Mouse (Mus musculus): ENCODE measurements around the gene Procr.

The Procr gene

DNA sequence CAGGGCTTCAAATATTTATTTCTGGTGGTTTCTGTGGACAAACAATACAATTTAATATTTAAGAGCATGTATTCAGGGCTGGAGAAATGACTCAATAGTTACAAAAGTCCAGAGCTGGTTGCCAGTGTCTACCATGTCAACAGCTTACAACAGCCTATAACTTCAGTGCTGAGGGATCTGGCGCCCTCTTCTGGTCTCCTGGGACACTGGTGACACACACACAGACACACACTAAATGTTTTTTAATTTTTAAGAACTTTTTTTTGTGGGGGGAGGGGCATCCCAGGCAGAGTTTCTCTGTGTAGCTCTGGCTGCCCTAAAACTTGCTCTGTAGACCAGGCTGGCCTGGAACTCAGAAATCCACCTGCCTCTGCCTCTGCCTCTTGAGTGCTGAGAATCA, 4.8 kb downstream of the Procr start:
- no peak for DNase-seq (ENCODE audit: low read depth, low spot score)

GRCm38 (mm10) chr2:155756855-155757566, 6.1 kb downstream of the Procr start:
- DNase-seq (ENCODE audit: low read depth, low spot score), result no peak

DNA sequence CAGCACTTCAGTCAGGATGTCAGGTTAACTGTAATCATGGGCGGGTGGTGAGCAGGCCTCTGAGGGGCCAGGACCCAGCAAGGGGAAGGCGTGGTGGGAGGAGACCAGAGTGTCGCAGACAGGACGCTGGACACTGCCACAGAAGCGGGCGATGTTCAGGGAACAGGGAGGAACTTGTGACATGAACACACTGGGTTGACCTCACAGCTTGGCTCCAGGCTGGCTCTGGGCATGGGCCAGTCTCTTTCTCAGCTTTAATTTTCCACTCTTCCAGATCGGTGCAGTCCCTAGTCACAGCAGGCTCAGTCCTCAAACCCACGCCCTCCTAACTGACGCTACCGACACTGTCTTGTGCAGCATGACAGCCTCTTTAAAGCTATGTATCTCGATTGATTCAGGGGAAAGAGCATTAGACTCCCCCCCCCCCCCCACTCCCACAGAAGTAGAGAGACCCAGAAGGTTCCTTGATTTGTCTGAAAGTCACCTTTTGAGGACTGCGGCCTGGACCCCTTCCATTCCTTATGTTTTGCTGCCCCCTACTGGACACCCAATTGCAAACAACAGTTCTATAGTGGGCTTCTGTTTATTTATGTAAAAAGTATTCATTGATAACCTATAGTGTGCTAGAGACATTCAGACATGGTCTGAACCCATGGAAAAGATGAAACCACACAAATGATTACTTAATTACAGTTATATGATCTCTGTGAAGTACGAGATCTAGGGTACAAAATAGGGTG, 13.9 kb downstream of the Procr start:
- peak; percentile 42 for DNase-seq (ENCODE audit: low read depth, low spot score)

- DNase-seq (ENCODE audit: low read depth, low spot score), result no peak
Observed at GRCm38 (mm10) chr2:155773664-155774063, 22.7 kb downstream of the Procr start.

GRCm38 (mm10) chr2:155774261-155774926, 23.5 kb downstream of the Procr start:
- DNase-seq (ENCODE audit: low read depth, low spot score), result no peak

- no peak for DNase-seq (ENCODE audit: low read depth, low spot score)
Observed at GRCm38 (mm10) chr2:155774927-155775684, 24.2 kb downstream of the Procr start, which contains the start of gene Mmp24. Gene Mmp24 (plus strand): TSS chr2:155775342.

GRCm38 (mm10) chr2:155775685-155776263, 24.9 kb downstream of the Procr start:
- no peak for DNase-seq (ENCODE audit: low read depth, low spot score)

DNA sequence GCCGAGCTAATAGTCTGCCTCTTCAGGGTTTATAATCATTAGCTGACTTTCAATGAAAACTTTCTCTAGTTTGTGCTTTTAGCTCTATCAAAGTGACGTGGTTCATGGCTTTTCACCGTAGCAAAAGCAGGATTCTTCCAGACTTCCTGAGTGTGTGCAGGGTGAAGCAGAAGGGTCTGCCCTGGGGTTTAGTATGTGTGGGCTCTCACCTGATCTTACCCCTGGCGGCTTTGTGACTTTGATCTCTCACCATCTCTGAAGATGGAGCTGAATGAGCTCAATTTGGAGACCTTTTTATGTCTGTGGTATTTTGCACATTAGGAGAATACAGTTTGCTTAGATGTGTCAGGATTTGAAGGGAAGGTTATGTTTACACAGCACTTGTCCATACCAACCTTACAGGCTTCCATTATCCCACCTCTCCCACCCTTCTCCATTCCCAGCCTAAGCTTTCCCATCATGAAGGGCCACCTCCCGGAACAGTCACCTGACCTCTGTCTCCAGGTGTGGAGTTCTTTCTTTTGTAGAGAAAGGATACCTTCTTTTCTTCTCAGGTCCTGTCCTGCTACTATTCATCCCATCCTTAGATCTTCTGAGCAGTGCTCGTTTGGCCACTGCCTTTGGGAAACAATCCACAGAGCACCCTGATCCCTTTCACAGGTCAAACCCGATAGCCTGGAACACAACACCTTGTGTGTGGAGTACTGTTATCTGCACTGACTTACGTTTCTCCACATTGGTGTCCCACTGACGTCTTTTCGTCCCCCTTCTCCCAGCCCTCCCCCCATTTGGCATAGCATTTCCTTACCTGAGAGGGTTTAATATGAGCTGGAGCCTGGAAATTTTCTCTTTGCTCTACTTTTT, 26.1 kb downstream of the Procr start:
- DNase-seq (ENCODE audit: low read depth, low spot score), result no peak

GRCm38 (mm10) chr2:155777688-155777985, 26.7 kb downstream of the Procr start:
- no peak for DNase-seq (ENCODE audit: low read depth, low spot score)

- no peak for DNase-seq (ENCODE audit: low read depth, low spot score)
Observed at GRCm38 (mm10) chr2:155778004-155778403, 27.1 kb downstream of the Procr start.

DNA sequence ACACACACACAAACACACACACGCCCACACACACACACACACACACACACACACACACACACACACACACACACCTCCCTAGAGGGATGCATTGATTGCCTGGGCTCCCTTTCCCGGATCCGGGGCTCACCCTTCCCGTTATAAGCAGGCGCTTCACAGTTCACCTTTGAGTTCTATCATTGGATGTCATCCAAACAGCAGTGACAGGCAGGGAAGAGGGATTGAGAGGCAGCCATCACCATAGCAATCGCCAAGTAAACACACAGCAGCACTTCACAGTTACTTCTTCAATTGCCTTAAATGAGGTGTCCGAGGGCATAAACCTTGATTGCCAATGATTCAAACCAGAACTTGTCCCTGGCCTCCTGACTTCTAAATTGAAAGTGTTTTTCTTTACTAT, 28.1 kb downstream of the Procr start:
- no peak for DNase-seq (ENCODE audit: low read depth, low spot score)

GRCm38 (mm10) chr2:155779506-155779905, 28.6 kb downstream of the Procr start:
- no peak for DNase-seq (ENCODE audit: low read depth, low spot score)

GRCm38 (mm10) chr2:155784534-155784933, 33.6 kb downstream of the Procr start:
- DNase-seq (ENCODE audit: low read depth, low spot score), result no peak

DNA sequence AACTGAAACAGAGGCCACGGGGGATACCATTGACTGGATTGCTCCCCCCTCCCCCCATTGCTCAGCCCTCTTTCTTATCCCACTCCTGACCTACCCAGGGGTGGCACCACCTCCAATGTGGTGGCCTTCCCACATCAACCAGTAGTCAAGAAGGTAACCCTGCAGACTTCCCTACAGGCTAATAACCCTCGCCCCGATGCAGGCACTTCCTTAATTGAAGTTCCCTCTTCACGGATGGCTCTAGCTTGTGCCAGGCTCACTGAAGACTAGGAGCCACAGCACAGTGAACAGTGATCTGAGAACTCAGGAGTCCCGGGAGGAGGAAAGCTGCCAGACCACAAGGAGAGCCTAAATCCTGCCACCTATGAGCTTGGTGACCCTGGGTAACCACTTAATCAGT, 36.0 kb downstream of the Procr start:
- DNase-seq (ENCODE audit: low read depth, low spot score), result no peak

DNA sequence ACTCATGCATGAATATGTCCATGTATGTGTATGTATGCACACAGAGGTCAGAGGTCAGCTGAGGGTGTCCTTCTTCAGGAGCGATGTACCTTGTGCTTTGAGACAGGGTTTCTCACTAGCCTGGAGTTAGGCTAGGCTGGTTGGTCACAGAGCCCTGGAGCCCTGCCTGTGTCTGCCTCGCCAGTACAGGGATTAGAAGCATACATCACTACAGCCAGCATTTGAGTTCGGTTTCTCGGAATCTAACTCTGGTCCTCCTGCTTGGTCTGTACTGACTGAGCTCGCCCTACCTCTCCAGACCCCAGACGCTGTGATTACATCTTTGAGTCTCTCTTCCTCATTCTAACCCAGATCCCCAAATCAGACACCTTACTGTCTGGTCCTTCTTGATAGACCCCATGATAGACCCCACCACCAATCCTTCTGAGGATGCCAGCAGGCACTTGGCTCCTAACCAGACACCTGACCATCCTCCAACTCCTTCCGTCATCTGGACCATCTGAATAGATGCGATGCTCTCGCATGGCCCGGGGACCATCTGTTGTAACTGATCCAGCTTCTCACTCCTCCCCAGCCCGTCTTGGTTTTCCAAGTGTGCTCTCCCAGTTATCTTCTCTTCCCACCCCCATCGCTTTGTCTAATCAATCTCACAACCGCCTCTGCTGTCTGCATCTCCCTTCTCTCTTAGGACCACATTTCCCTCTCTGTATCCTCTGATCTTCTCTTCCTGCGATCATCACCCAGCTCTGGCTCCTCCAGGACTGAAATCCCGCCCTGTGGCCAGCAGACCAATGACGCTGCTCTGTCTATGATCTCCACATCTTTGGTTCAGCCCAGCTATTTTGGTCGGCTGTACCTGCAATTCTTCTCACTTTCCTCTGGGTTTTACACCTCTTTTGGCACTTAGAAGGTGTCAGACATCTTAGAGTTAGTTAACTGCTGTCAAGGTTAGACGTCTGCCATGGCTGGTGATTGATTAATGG, 37.3 kb downstream of the Procr start:
- no peak for DNase-seq (ENCODE audit: low read depth, low spot score)

DNA sequence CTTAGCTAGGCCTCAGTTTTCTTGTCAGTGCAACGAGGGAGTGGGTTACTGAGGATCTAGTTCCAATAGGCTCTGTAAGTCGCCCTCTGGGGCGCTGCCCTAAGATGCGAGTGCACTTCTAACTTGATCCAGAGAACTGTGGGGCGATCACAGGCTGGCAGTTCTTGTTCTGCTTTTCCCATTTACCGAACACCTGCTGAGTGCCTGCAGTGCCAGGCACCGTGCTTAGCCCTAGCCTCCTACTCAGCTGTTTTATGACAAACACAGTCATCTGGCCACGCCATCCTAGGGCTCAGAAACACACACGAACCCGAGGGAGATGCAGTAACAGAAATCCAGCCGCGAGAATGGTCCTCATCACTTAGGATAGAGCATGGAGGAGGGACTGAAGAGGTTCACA, 42.0 kb downstream of the Procr start:
- DNase-seq (ENCODE audit: low read depth, low spot score), result no peak

- DNase-seq (ENCODE audit: low read depth, low spot score), result no peak
Observed at GRCm38 (mm10) chr2:155794674-155795445, 43.9 kb downstream of the Procr start.

- DNase-seq (ENCODE audit: low read depth, low spot score), result no peak
Observed at GRCm38 (mm10) chr2:155798613-155799012, 47.7 kb downstream of the Procr start.

GRCm38 (mm10) chr2:155802761-155803160, 51.8 kb downstream of the Procr start:
- DNase-seq (ENCODE audit: low read depth, low spot score), result no peak

Measured in skeletal muscle tissue, adult 2 months (tissue).